Mouse (Mus musculus) T-helper 2 cell (primary cell): ENCODE data around the gene Bcdin3d.

Source experiments
- in situ Hi-C: fragments of 300-600 bp; cut with MboI, MseI; formaldehyde crosslinking; loops from one replicate; pipeline ENCODE4 v1.15.1; 2025; ENCODE audit warnings: high pct_unique_total_duplicates

Gene Bcdin3d

DNA sequence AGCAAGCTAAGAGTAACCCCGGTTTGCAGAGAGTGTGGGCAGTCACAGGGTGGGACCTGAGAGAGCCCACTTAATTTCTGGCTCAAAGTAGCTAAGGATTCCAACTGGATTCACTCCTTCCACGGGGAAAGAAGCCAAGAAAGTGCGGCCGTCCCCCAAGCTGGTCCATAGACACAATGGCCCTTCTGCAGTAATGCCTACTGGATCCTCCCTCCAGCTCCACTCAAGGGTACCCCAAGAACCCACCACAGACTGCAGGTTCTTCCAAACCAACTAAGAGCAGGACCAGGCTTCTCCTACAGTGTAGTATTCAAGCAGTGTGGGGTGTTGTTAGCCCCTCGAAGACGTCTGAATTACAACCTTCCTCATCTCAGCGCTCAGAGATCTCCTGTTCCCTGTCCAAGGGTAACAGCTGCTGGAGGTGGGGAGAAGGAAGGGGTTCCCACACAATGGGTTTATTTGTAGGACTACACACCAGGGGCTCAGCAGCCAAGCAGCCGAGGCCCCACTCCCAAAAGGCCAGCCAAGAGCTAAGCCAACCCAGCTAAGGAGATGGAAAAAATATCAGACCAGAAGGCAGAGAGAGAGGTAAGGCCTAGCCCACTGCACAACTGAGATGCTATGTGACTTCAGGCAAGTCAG, 33.6 kb downstream of the Bcdin3d start:
- in situ Hi-C loops = no loop called here

DNA sequence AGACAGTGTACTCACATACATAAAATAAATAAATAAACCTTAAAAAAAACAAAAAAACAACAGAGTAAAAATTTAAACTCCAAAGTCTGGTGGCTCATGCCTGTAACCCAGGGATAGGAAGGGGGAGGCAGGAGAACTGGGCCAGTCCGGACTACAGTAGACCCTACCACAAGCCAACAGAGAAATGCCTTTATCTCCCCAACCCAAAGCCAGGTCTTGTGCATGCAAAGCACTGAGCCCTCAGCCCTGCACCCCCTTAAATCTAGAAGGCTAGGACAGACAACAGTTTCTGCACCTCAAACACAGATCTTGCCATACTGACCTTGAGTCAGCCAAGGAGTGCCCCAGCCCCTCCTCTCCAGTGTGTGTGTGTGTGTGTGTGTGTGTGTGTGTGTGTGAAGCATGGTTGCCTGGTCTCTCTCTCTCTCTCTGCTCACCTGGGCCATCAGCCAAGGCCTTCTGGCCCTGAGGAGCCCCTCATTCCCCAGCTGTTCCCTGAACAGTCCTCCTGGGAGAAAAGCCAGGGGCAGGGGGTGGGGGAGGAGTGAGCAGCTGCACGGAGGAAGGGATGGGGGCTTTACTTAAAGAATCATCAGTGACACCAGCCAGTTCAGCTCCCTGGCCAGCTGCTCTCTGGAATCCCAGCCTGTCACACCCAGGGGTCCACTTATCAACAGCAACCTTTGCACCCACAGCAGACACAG, 34.3 kb downstream of the Bcdin3d start:
- in situ Hi-C loops = no loop called here

DNA sequence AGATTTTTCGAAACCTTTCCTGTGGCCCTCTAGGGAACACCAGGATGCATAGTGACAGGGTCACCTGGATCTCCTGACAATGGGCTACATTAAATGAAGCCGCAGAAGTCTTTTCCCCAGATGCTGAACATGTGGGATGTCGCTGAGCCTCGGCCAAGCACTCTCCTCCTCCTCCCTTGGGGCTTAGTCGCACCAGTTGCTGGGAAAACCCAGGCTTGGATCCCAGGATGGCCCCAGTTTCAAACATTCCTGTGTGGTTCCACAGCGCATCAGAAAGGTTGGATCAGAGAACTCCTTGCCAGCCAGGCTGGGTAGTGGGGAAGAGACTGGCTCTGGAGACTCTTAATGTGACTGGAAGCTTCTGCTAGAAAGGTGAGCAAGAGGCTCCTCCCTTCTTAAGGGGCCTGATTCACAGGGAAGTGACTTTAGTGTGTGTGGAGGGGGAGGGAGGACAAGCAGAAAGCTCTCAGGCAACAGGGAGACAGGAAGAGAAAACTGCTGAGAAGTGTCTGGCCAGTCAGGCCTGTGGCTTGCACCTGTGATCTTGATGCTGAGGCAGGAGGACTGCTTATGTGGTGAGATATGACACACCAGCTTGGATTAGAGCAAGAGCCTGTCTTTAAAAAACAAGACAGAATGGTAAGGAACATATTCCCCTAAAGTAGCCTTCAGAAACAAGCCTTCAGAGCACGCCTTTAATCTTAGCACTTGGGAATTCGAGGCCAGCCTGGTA, 35.4 kb downstream of the Bcdin3d start:
- in situ Hi-C loops = no loop called here

DNA sequence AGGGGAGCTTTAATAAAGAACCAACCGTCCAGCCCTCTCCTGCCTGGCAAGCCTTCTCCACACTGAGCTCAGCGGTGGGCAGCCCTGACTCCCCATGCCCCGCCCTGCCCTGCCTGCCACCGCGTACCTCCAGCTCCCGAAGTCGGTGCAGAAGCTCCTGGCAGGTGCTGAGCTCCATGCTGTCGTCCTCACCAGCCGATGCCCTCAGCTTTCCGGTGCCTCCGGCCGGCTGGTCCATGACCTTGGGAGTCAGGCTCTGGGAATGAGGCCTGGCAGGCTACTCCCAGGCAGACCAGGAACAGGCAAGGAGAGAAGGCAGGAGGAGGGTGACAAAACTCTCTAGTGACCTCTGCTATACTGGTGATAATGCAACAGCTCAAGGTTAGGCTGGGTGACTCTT, 40.6 kb downstream of the Bcdin3d start:
- in situ Hi-C loops = no loop called here

DNA sequence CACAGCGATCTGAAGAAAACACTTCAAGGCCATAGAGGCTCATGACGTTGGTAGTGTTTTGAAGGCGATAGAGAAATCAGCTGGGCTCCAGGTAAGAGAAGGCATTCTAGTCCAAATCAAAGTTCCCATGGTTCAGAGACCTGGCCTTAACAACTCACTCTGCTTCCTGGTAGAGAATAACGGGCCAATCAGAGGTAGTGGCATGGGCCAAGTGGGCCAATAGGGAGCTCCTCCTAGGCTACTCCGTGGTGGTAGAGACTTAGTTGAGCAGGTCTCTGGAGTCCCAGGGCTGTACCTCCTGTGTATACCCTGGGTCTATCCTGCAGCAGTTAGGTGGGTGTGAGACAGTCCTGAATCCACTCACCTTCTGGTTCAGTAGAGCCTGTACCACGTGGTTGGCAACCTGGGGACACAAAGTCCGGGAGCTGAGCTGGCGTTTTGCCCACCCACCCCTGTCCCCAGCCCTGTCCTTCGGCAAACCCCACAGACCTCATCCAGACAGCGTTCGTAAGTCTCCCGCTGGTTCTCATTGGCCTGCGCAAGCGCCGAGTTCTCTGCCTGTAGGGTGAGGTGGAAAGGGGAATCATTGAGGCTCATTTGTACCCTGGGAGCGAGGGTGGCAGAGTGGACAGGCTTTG, 41.3 kb downstream of the Bcdin3d start:
- in situ Hi-C loops = no loop called here

DNA sequence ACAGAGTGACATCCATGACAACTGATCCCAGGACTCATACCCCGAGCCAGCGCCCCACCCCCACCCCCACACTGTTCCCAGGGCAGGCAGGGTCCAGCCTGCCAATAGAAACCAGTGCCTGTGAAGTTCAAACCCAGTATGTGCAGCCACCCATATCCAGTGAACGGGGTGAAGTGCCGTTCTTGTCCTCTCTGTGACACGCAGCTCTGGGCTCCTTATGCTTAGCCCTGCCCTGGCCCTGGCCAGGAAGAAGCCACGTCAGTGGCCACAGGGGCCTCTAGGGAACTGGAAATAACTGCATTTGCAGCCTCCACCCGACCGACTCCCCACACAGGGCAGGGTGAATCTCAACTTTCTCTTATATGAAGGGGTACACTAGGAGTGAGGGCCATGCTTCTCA, 42.6 kb downstream of the Bcdin3d start:
- in situ Hi-C loops = no loop called here

DNA sequence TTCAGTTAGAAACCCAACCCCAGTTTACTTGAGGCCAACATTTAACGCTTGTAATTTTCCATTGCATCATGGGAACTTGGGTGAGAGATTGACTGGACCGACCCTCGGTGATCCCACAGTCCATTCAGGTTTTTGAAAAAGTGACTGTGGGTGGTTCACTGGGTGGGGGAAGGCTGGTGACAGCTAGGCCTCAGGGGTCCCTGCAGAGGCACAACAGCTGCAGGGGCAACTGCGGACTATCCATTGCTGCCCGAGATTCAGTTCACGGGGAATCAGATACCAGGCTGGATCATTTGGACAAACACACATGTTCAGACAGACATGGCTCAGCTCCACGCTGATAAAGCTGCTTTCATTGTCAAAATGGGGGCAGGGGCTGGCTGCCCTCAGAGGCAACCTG, 43.0 kb downstream of the Bcdin3d start:
- in situ Hi-C loops = no loop called here

DNA sequence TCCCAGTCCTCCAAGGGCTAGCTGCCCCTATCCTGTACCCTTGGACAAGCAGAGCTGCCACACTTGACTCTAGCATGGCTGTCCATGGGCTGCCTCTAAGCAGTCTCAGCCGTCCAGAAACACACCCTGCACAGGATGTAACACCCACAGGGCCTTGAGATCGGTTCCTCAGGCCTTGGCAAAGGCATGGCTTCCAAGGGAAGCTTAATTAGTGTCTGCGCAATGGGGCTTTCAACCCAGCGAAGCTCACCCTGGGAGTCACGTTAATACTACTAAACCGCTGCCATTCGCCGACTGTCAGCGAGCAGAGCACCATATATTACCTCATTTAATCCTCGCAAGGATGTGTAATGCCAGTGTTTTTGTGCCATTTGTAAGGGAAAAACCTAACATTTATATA, 43.5 kb downstream of the Bcdin3d start:
- in situ Hi-C loops = no loop called here

DNA sequence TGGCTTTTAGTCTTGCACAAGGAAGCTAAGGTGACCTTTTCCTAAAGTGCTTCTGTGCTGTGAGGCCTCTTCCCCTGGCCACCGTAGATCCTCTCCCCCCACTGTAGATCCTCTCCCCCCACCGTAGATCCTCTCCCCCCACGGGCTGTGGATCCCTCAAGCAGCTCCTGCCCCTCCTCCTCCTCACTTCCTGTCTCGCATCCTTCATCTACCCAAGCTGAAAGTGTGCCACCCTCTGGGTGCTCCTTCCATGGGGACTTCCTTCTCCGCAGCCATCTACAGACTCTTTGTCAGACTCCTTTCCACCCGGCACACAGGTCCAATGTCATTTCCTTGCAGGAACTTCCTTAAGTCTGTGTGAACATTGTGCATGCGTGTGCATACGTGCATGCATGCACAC, 44.1 kb downstream of the Bcdin3d start:
- in situ Hi-C loops = no loop called here

DNA sequence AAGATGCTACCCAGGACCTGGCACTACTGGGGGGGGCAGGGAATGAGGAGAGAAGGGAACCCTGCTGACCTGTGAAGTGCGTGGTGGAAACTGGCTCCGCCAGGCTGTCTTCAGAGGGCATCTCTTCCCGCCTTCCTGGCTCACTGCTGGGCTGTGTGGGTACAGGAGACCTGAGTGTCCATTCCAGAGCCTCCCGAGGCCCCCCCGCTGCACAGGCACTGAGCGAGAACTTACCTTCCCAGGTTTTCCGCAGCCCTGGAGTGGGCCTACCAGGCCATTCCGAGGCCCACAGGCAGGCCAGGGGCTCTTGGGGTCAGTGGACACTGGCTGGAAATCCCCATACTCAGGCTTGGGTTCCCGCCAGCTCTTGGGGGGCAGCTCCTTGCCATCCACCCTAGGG, 50.6 kb downstream of the Bcdin3d start:
- in situ Hi-C loops = loop anchor here (5.0 kb wide), 1 partner anchor 43 kb away; no protein-coding TSS in a partner anchor

DNA sequence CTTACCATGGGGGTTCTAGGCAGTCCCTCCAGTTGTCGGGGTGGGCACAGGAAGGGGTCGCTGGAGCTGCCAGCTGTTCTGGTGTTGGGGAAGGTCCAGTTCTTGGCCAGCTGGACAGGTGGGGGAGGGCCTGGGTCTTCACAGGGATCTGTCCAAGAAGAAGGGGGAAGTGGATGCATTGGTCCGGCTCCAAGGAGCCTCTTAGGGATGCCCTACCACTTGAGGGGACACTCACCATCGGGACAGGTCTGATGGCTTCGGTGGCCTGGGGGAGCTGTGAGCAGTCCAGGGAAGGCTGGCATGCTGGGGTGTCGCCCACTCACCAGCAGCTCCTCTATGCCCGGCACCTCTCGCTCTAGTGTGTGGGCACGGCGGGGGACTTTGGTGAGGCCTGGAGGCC, 51.4 kb downstream of the Bcdin3d start:
- in situ Hi-C loops = loop anchor here (5.0 kb wide), 1 partner anchor 44 kb away; no protein-coding TSS in a partner anchor

DNA sequence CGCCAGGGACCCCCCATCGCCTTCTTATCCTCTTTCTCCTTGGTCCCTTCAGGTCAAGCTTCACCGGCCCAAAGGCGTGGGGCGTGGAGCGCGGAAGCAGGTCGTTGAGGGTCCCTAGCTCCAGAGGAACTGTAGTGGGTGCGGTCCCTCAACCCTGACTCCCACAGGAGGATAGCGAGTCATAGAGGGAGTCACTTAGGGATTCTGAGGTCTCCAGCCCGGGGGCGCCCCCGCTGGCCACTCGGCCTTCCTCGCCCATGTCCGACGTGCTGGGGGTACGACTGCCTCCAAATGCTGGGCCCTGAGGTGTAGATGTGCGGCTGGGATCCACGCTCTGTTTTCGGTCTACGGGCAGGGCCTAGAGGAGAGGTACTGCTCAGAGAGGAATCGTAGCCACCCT, 52.0 kb downstream of the Bcdin3d start:
- in situ Hi-C loops = loop anchor here (5.0 kb wide), 1 partner anchor 45 kb away; no protein-coding TSS in a partner anchor

DNA sequence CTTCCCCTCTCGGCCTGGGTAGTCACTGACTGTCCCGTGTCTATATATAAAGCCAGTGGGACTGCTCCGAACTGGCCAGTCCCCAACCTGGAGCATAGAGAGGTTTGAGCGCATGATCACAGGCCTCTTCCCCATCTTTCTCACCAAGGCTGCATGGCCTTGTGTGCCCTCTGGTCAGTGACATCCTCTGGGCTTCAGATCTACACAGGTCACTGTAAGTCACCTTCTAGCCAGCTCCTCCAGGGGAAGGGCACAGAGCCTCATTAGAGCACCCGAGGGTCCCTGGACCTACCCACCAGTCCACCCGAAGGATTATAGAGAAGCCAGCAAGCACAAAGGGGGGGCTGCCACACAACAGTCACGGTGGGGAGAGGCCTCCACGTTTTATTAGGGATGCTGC, 52.9 kb downstream of the Bcdin3d start:
- in situ Hi-C loops = loop anchor here (5.0 kb wide), 1 partner anchor 46 kb away; no protein-coding TSS in a partner anchor

DNA sequence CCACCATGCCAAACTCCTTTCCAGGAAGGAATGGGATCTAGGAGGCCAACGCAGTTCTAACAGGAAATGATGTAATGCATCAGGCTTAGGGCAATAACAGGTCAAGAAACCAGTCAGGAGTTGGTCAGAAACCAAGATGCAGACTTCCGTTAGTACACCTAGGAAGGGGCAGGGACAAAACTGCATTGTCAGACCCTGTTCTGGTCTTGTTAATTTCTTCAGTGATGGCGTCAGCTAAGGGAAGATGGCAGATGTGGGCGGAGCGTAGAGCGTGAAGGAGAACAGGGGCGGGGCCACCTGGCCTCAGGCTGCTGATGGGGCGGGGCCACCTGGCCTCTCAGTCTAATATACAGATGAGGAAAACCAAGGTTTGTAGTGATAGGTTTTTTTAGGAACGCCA, 53.4 kb downstream of the Bcdin3d start:
- in situ Hi-C loops = loop anchor here (5.0 kb wide), 1 partner anchor 46 kb away; no protein-coding TSS in a partner anchor

DNA sequence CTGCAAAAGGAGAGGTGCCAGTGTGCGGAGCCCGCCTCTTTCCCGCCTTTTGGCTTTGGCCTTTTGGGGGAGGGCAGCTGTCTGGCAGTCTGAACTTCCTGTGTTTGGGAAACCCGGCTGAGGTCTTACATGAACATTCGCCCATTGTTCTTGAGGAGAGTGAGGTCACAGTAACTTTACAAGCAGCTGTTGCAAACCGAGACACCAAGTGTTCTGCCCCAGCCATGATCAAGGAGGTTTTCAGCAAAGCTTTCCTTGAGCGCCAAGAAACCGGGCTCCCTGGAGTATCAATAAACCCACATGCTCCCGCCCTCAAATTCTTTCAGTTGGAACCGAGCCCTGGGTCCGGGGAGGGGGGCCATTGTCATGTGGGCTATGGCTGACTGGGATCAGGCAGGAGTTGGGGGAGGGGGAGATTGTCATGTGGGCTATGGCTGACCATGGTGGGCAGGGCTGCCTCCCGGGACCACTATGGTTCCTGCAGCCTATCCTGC, 54.0 kb downstream of the Bcdin3d start:
- in situ Hi-C loops = loop anchor here (5.0 kb wide), 1 partner anchor 47 kb away; no protein-coding TSS in a partner anchor

DNA sequence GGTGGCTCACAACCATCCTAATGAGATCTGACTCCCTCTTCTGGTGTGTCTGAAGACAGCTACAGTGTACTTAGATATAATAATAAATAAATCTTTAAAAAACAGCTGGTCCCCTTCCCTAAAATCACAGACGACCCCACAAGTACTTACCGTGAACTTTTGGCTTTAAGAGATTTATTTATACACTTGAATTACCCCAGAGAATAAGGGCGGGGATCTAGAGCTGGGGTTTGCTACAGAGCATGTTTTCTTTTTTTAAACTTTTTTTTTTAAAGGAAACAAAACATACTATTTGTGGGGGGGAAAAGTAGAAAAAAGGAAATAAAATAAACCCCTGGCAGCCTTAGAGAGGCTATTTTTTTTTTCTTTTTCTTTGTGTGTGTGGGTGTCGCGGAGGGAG, 54.4 kb downstream of the Bcdin3d start:
- in situ Hi-C loops = loop anchor here (5.0 kb wide), 1 partner anchor 47 kb away; no protein-coding TSS in a partner anchor
